Mouse (Mus musculus): ENCODE data around the gene Gja5. TPM values are rescaled to one million over a fixed set of nuclear protein-coding genes. Genes with fewer than 3 reads are reported as not detected.
"Not testable (repeated sequence)": the region's sequence is repeated elsewhere in the genome, so short reads cannot be mapped to it uniquely, and the experiment has no call there.

The Gja5 gene
- polyA plus RNA-seq, 1 experiment from 2014 or later = 113 TPM

- not testable (repeated sequence) for H3K4me3 ChIP-seq; H3K36me3 ChIP-seq; H3K27me3 ChIP-seq (replicated peaks); ATAC-seq (ENCODE audit: extremely low read depth, insufficient number of reproducible peaks, low FRiP score, low TSS enrichment); H3K9me3 ChIP-seq
- peak overlapping the region; percentile 41 for H3K4me2 ChIP-seq
- H3K27ac ChIP-seq (replicated peaks) = peak overlapping the region; percentile 88
- peaks cover 25% of the 10 kb centered on the region for H3K4me1 ChIP-seq
- H3K9ac ChIP-seq = peak overlapping the region; percentile 63
- WGBS = 35% methylated on average over 9 of the region's 9 CpGs
Observed at GRCm38 (mm10) chr3:97071916-97072315, 167.4 kb downstream of the Gja5 start.

- not testable (repeated sequence) for H3K4me3 ChIP-seq
- H3K4me1 ChIP-seq = peaks cover 30% of the 10 kb centered on the region
Observed at GRCm38 (mm10) chr3:97072361-97072760, 167.9 kb downstream of the Gja5 start.

GRCm38 (mm10) chr3:97075744-97076350 lies 171.4 kb downstream of the Gja5 start:
- H3K27ac ChIP-seq (replicated peaks); H3K9me3 ChIP-seq; H3K9ac ChIP-seq; H3K27me3 ChIP-seq (replicated peaks); H3K36me3 ChIP-seq: not testable (repeated sequence)
- 10% methylated on average over 2 of the region's 11 CpGs for WGBS
- Histone ChIP-seq H3K4me1 (peaks cover 32% of the 10 kb centered on the region), H3K4me3 (0 out of 2 replicates have a peak overlapping the region, but pooled peaks have one; percentile 42), H3K4me2 (peak overlapping the region; percentile 60)
- peak; percentile 73 for ATAC-seq (ENCODE audit: extremely low read depth, insufficient number of reproducible peaks, low FRiP score, low TSS enrichment)

More at GRCm38 (mm10) chr3:97072361-97072760, 167.9 kb downstream of the Gja5 start:
- not testable (repeated sequence) for H3K36me3 ChIP-seq; H3K27me3 ChIP-seq (replicated peaks); ATAC-seq (ENCODE audit: extremely low read depth, insufficient number of reproducible peaks, low FRiP score, low TSS enrichment); H3K9me3 ChIP-seq
- WGBS = 33% methylated on average over 5 of the region's 5 CpGs
- peak overlapping the region; percentile 41 for H3K4me2 ChIP-seq
- peak overlapping the region; percentile 63 for H3K9ac ChIP-seq
- H3K27ac ChIP-seq (replicated peaks) = peak overlapping the region; percentile 88

- H3K4me3 ChIP-seq = peak overlapping the region; percentile 42
- H3K9me3 ChIP-seq = no peaks in the 10 kb centered on the region
- no peak for ATAC-seq (ENCODE audit: extremely low read depth, insufficient number of reproducible peaks, low FRiP score, low TSS enrichment)
- peak overlapping the region; percentile 70 for H3K27ac ChIP-seq (replicated peaks)
- peaks cover 7% of the 10 kb centered on the region for H3K27me3 ChIP-seq (replicated peaks)
- H3K4me1 ChIP-seq = peaks cover 30% of the 10 kb centered on the region
- 16% methylated on average over 6 of the region's 6 CpGs for WGBS
- H3K4me2 ChIP-seq = peak overlapping the region; percentile 60
- no peaks in the 10 kb centered on the region for H3K36me3 ChIP-seq
- 0 out of 2 replicates have a peak overlapping the region, but pooled peaks have one; percentile 24 for H3K9ac ChIP-seq
Observed at GRCm38 (mm10) chr3:97076412-97076811, 171.9 kb downstream of the Gja5 start.

- Histone ChIP-seq H3K4me1 (peaks cover 13% of the 10 kb centered on the region), H3K9me3 (no peaks in the 10 kb centered on the region), H3K4me3 (no peak overlapping the region), H3K36me3 (no peaks in the 10 kb centered on the region), H3K4me2 (no peak overlapping the region), H3K9ac (no peak overlapping the region), H3K27me3 (replicated peaks) (peaks cover 7% of the 10 kb centered on the region), H3K27ac (replicated peaks) (no peak overlapping the region)
- WGBS = 55% methylated on average over 4 of the region's 4 CpGs
- ATAC-seq (ENCODE audit: extremely low read depth, insufficient number of reproducible peaks, low FRiP score, low TSS enrichment) = no peak
Observed at GRCm38 (mm10) chr3:97078436-97078835, 173.9 kb downstream of the Gja5 start.

- peaks cover 4% of the 10 kb centered on the region for H3K4me1 ChIP-seq
- no peak overlapping the region for H3K9ac ChIP-seq
- peaks cover 7% of the 10 kb centered on the region for H3K27me3 ChIP-seq (replicated peaks)
- no peak overlapping the region for H3K27ac ChIP-seq (replicated peaks)
- H3K36me3 ChIP-seq = no peaks in the 10 kb centered on the region
- H3K9me3 ChIP-seq = peaks cover 12% of the 10 kb centered on the region
- no peak overlapping the region for H3K4me3 ChIP-seq
- H3K4me2 ChIP-seq = no peak overlapping the region
- ATAC-seq (ENCODE audit: extremely low read depth, insufficient number of reproducible peaks, low FRiP score, low TSS enrichment) = no peak
- 79% methylated on average over 5 of the region's 5 CpGs for WGBS
Observed at GRCm38 (mm10) chr3:97082156-97082555, 177.7 kb downstream of the Gja5 start.

GRCm38 (mm10) chr3:97087326-97087725 lies 182.8 kb downstream of the Gja5 start:
- 83% methylated on average over 4 of the region's 4 CpGs for WGBS
- Histone ChIP-seq H3K4me1 (no peaks in the 10 kb centered on the region), H3K4me2 (no peak overlapping the region), H3K4me3 (no peak overlapping the region), H3K9me3 (peaks cover 12% of the 10 kb centered on the region), H3K27ac (replicated peaks) (no peak overlapping the region), H3K27me3 (replicated peaks) (no peaks in the 10 kb centered on the region), H3K9ac (no peak overlapping the region), H3K36me3 (no peaks in the 10 kb centered on the region)
- no peak for ATAC-seq (ENCODE audit: extremely low read depth, insufficient number of reproducible peaks, low FRiP score, low TSS enrichment)

GRCm38 (mm10) chr3:97088291-97088690 lies 183.8 kb downstream of the Gja5 start:
- not testable (repeated sequence) for H3K27ac ChIP-seq (replicated peaks); H3K9ac ChIP-seq; H3K4me2 ChIP-seq; H3K4me1 ChIP-seq; H3K4me3 ChIP-seq; H3K27me3 ChIP-seq (replicated peaks); H3K36me3 ChIP-seq; ATAC-seq (ENCODE audit: extremely low read depth, insufficient number of reproducible peaks, low FRiP score, low TSS enrichment)
- H3K9me3 ChIP-seq = peaks cover 12% of the 10 kb centered on the region
- WGBS = 74% methylated on average over 4 of the region's 4 CpGs

GRCm38 (mm10) chr3:97091971-97092370 lies 187.5 kb downstream of the Gja5 start:
- not testable (repeated sequence) for ATAC-seq (ENCODE audit: extremely low read depth, insufficient number of reproducible peaks, low FRiP score, low TSS enrichment); H3K36me3 ChIP-seq; H3K27me3 ChIP-seq (replicated peaks); H3K4me3 ChIP-seq; H3K4me2 ChIP-seq; H3K4me1 ChIP-seq; H3K9ac ChIP-seq; H3K9me3 ChIP-seq; H3K27ac ChIP-seq (replicated peaks)
- WGBS = 80% methylated on average over 7 of the region's 7 CpGs

- H3K4me2 ChIP-seq; H3K27ac ChIP-seq (replicated peaks); H3K27me3 ChIP-seq (replicated peaks); H3K36me3 ChIP-seq; H3K4me3 ChIP-seq; H3K9ac ChIP-seq; ATAC-seq (ENCODE audit: extremely low read depth, insufficient number of reproducible peaks, low FRiP score, low TSS enrichment); H3K9me3 ChIP-seq: not testable (repeated sequence)
- H3K4me1 ChIP-seq = peaks cover 19% of the 10 kb centered on the region
- whole genome bisulfite sequencing = 74% methylated on average over 4 of the region's 4 CpGs
Observed at GRCm38 (mm10) chr3:97096664-97097063, 192.2 kb downstream of the Gja5 start.

GRCm38 (mm10) chr3:97100784-97101641 lies 196.5 kb downstream of the Gja5 start:
- H3K9ac ChIP-seq = no peak overlapping the region
- peaks cover 19% of the 10 kb centered on the region for H3K4me1 ChIP-seq
- H3K36me3 ChIP-seq = no peaks in the 10 kb centered on the region
- 0 out of 2 replicates have a peak overlapping the region, but pooled peaks have one; percentile 1 for H3K4me2 ChIP-seq
- H3K27ac ChIP-seq (replicated peaks) = peak overlapping the region; percentile 18
- H3K4me3 ChIP-seq = no peak overlapping the region
- no peak for ATAC-seq (ENCODE audit: extremely low read depth, insufficient number of reproducible peaks, low FRiP score, low TSS enrichment)
- no peaks in the 10 kb centered on the region for H3K27me3 ChIP-seq (replicated peaks)
- no peaks in the 10 kb centered on the region for H3K9me3 ChIP-seq
- 45% methylated on average over 10 of the region's 10 CpGs for WGBS
